Mouse (Mus musculus): ENCODE data around the gene Fam187b.

The Fam187b gene

DNA sequence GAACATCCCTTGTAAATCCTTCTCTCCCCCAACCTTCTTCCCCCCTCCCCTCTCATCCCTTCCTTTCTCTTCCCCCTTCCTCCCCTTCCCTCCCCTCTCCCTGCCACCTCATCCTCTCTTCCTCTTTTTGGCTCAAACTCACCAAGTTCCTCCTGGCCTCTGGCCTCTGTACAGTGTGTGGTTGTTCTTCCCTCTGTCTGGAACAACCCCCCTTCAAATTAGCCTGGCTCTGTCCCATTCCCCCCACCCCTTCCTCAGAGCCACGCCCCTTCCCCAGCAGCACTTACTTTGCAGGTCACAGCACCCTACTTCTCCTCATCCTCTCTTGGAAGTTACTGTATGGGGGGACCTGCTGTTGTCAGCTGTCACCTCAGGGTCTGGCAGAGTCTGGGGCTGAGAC lies 34.6 kb downstream of the Fam187b start:
- peak in 1 of 2 experiments; percentile 16 for DNase-seq (ENCODE audit: low read depth in 1 of 2, low spot score in 2 of 2)

DNA sequence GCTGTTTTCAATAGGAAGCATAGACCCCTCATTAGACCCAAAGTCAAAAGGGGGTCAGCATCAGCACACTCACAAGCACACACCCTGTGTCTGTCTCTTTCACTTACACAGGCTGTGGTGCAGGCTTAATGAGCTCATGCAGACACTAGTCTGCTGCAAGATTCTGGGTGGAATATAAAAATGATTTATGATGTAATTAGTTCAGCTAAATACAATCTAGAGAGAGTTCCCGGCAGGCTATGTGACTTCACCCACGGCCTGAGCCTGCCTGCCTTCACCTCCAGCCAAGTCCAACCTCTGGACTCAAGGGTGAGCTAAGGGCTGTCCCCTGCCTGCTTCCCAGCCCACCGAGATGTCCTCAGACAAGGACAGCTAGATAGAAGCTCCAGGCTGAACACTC lies 35.3 kb downstream of the Fam187b start:
- DNase-seq (ENCODE audit: low read depth in 1 of 2, low spot score in 2 of 2): no peak

DNA sequence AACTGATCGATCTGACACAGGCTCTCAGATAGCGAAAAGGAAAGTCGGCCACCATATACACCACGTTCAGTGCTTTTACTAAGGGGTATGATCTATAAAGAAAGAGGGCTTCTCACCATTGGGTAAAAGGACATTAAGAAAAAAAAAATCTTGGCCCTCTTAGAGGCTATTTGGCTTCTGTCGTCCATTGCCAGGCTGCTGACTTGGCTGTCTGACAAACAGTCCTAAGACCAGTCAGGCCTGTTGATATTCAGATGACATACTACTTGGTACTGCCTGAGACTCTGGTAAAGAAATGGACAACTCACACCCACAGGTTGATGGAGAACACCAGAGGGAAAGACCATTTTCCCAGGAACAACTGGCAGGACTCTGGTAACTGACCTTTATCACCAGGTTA lies 39.4 kb downstream of the Fam187b start:
- no peak for DNase-seq (ENCODE audit: low read depth in 1 of 2, low spot score in 2 of 2)

DNA sequence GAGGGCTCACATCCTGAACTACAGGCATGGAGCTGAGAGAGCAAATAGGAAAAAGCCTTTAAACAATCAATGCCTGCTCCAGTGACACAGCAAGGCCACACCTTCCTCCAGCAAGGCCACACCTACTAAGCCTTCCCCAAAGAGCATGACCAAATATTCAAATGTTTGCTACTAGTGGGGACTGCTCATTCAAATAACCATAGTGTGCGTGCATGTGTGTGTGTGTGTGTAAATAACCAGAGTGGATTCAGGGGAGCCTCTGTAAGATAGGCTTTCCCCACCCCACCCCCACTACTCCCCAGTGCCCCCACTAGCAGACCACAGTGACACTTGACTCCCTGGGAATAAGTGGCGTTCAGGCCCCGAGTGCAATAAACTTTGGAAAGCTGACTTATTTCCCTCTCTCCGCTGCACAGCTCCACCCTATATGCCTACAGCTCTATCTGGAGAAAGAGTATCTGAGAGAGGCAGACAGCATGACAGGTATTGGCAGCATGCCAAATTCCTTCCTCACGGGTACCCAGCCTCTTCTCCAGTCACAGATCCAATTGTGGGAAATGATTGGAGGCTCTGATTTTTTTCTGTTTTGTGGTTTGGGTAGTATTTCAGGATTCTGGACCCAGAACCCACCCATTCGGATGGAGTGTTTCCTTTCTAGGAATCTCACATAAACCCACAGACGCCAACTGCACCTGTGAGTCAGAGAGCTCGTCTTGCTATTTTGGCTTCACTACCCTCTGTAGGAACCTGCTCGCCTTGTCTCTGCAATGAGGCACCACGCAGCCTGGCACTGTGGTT lies 43.7 kb downstream of the Fam187b start:
- DNase-seq (ENCODE audit: low read depth in 1 of 2, low spot score in 2 of 2): no peak

DNA sequence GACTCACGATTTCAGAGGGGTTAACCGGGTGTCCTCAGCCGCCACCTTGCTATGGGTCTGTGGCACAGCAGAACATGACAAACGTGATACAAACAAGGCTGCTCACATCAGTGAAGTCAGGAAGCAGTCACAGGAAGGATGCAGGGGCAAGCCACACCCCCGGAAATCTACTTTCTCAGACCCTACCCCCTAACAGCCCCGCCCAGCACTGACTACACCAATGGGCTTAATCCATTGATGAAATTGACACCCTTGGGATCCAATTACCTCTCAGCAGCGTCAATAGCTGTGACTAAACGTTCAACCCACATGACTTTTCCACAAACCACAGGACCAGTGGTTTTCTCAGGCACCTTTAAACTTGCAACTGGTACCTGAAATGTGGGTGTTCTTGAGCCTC lies 55.0 kb downstream of the Fam187b start:
- DNase-seq (ENCODE audit: low read depth in 1 of 2, low spot score in 2 of 2): no peak

DNA sequence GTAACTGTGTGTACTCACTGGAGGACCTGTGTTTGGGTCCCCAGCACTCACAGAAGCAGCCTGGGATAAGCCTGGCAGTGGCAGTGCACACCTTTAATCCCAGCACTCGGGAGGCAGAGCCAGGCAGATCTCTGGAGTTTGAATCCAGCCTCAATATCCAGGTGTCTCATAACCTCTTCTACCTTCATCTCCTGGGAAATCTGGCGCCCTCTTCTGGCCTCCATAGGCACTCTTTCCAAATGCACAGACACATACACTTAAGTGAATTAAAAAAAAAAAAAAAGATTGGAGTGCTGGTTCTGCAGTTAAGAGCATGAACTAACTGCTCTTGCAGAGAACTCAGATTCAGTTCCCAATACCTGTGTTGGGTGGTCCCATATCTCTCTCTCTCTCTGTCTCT lies 57.1 kb downstream of the Fam187b start:
- DNase-seq (ENCODE audit: low read depth in 1 of 2, low spot score in 2 of 2): no peak

DNA sequence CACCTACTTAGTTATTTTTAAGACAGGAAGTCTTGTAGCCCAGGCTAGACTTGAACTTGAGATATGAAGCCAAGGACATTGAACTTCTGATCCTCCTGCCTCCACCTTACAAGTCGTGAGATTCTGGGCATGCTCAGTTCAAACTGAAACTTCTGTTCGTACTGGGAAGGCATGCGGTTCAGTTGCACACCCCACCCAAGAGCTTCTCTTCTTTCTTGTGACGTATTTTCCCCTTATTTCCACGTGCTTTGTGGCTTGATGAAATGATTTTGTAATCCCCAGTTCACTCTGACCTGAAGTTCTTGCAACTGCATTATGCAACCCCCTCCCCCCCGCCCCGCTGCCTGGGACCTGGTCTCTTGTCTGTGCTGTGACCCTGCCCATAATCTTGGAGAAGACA lies 58.1 kb downstream of the Fam187b start:
- DNase-seq (ENCODE audit: low read depth in 1 of 2, low spot score in 2 of 2): no peak

DNA sequence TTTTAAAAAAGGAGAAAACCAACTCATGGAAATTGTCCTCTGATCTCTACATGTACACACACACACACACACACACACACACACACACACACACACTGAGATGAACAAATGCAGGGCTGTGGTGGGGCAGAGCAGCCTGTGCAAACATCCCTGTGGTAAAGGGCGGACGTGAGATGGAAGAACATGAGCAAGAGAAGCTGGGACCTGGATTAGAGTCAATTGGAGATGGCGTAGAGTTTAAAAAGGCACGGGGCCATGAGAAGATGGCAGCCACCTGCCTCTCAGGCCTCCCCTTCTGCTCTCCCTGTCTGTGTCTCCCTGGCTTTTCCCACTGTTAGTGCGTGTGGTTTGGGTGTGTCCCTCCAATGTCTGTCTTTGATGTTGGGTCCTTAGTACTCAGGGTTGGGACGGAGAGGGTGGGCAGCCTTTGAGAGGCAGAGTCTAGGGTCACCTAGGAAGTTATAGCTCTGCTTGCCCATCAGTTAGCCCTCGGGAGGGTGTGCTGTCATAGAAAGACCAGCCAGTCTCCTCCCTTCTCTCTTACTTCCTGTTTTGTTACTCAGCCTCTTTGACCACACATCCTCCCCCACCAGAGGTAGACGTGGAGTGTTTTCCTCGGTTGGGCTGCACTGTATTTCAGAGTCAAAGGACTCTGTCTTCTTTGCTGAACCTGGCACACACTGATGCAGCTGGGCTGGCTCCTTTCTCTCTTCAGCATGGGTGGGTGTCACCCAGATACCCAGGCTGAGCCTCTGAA lies 60.0 kb downstream of the Fam187b start:
- DNase-seq (ENCODE audit: low read depth in 1 of 2, low spot score in 2 of 2): peak in 1 of 2 experiments; percentile 57

DNA sequence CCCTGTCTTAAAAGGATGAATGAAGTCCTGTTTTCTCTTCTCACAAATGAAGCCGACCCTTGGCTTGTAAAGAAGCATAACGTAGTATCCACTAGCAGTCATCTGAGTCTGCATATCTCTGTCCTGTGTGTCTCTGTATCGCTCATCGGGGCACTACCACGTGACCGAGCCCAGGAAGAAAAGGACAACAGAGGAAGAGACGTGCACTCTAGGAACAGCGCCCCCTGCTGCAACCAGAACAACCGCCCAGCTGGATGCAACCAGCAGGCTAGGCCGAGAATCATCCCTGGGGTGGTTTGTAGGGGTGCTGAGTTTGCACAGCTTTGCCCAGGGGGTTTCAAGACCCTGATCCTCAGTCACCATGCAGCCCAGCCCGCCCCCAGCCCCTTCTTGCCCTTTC lies 61.2 kb downstream of the Fam187b start:
- DNase-seq (ENCODE audit: low read depth in 1 of 2, low spot score in 2 of 2): no peak

DNA sequence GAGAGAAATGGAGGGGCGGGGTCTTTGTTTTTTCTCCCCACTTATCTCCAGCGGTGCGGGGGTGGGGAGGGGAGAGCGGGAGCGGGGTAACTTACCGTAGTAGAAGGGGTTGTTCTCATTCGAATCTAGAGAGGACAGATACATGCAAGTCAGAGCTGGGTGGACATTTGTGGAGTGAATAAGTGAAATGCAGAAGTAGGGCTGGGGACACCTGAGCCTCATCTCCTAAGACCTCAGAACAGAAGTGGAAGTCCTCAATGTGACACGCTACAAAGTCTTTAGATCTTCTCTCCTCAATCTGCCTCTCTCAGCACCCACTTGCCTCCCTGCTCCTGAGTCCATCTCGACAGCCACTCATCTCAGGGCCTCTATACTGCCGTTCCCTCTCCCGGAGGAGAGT lies 61.7 kb downstream of the Fam187b start:
- DNase-seq (ENCODE audit: low read depth in 1 of 2, low spot score in 2 of 2): no peak

DNA sequence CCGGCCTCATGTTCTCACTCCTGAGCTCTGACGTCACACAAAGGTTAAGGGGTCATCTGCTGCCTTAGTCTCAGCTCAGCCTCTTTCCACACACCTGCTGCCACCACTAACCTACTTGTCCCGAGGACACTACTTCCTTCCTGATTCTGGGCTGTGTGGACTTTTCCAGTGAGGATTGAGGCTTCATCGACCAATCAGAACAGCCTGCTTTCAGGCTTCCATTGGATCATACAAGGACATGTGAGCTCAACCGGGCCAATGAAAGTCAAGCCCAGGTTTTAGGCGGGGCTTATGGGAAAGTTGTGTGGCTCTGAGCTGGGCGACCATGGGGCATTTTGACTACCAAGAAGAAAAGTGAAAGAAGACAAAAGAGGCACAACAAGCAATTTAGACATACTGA lies 63.3 kb downstream of the Fam187b start:
- peak in 1 of 2 experiments; percentile 44 for DNase-seq (ENCODE audit: low read depth in 1 of 2, low spot score in 2 of 2)

DNA sequence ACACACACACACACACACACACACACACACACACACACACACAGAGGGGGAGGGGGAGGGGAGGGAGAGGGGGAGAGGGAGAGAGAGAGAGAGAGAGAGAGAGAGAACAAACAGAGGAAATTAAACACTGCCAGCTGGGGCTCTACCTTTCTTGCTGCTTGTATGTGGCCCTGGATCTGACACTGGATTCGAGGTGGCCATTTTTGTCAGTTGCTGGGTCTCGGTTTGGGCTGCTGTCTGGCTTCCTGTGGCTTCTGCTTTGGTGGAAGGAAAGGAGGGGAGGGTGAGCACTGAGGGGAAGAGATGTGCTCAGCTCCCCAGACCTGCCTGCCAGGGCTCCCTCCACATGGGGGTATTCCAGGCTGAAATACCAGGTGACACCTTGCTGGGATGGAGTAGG lies 64.1 kb downstream of the Fam187b start:
- no peak for DNase-seq (ENCODE audit: low read depth in 1 of 2, low spot score in 2 of 2)

DNA sequence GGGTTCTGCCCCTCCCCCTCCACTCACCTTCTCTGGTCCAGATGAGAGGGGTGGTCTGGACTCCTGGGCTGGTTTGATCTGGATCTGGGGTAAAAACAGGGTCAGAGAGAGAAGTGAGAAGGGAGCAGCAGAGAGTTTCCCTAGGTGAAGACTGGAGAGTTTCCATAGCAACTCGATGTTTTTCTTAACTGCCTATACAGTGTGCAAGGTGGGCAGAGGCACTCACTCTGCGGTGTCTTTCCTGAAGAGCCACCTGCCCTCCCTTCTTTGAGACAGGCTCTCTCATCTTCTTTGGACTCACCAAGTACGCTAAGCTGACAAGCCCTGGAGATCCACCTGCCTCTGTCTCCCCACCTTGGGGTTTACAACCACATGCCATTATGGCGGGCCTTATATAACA lies 65.4 kb downstream of the Fam187b start:
- no peak for DNase-seq (ENCODE audit: low read depth in 1 of 2, low spot score in 2 of 2)

Data from monocyte, adult 2 months (primary cell).